ENCODE assay signal across 8 mouse cellular contexts in genomic region chr5:34210279-34210678, GRCm38 (mm10). TPM values are rescaled to one million over a fixed set of nuclear protein-coding genes. Genes with fewer than 3 reads are reported as not detected.
DNase-seq lines count a peak whose midpoint lies in the region; TF ChIP-seq lines count a peak whose summit lies in the region.

No protein-coding gene starts in this region.

- H3K4me3 ChIP-seq in embryonic fibroblast, embryonic 13.5 days (ENCODE audit: insufficient read depth, low read length), result no peak overlapping the region
- no peak overlapping the region for H3K4me3 ChIP-seq in lung, adult 2 months (replicated peaks; ENCODE audit: extremely low read depth, low read depth, low read length)

- DNase-seq in ES-CJ7 (ENCODE audit: low read depth, low spot score), result peak; percentile 93
- DNase-seq in brain, adult 2 months (ENCODE audit: low read depth, low spot score), result peak; percentile 94
- peak; percentile 76 to 87 for DNase-seq in heart, postnatal 14 days
- DNase-seq in kidney, postnatal 36 days, result peak; percentile 70 to 85
- DNase-seq in lung, adult 2 months, result peak; percentile 64
- DNase-seq in ovary, postnatal 10 days (ENCODE audit: low spot score), result peak; percentile 30
- DNase-seq in thymus, postnatal 0 days (ENCODE audit: low spot score), result peak; percentile 90

- TF ChIP-seq CTCF in embryonic fibroblast, embryonic 13.5 days (IDR thresholded peaks at IDR 0.05; ENCODE audit: borderline replicate concordance, insufficient read depth, low read length), result peak; percentile 63
- peak; percentile 96 for TF ChIP-seq CTCF in lung, adult 2 months (IDR thresholded peaks at IDR 0.05; ENCODE audit: insufficient read depth, low read length)

- H3K27ac ChIP-seq in embryonic fibroblast, embryonic 13.5 days (ENCODE audit: insufficient read depth, low read length), result no peak overlapping the region

- WGBS in lung, adult 2 months, result 3% methylated on average over 1 of the region's 1 CpGs

- no peak for TF ChIP-seq POLR2A in embryonic fibroblast, embryonic 13.5 days (IDR thresholded peaks at IDR 0.05; ENCODE audit: low read depth, low read length)
- no peak for TF ChIP-seq POLR2A in lung, adult 2 months (IDR thresholded peaks at IDR 0.05; ENCODE audit: borderline replicate concordance, extremely low read depth, low read depth, low read length)

- no peaks in the 10 kb centered on the region for H3K4me1 ChIP-seq in embryonic fibroblast, embryonic 13.5 days (ENCODE audit: control insufficient read depth, insufficient read depth, low read length)
- no peaks in the 10 kb centered on the region for H3K4me1 ChIP-seq in lung, adult 2 months (ENCODE audit: control insufficient read depth, insufficient read depth, low read length)

- intact Hi-C loops in heart, postnatal 14 days (cut with DNase I), result loop anchor here (1.0 to 10.0 kb wide), 3 partner anchors 27 to 125 kb away; partner anchors contain the start of gene Rnf4

RNA-seq across cellular contexts. Expression of gene Mxd4, which starts 22.8 kb away (rescaled TPM):
- polyA plus RNA-seq in embryonic fibroblast, embryonic 13.5 days (2011; ENCODE audit: insufficient read length, low read depth, missing spikeins), result 67.2 and 69.7 TPM in 2 replicates
- 100 to 1,000 TPM; 127 to 129 TPM for total RNA-seq in heart, postnatal 14 days (2021)
- 318 and 340 TPM in 2 replicates for polyA plus RNA-seq in lung, adult 2 months (2012; rRNA removed)
- polyA plus RNA-seq in thymus, postnatal 0 days (2015; fragmentation: Nextera tagmentation; extraction: Ambion mirVana), result 45.3 and 50.3 TPM in 2 replicates

RNA-seq across cellular contexts. Expression of gene Haus3, which starts 41.0 kb away (rescaled TPM):
- 19.3 and 31.2 TPM in 2 replicates for polyA plus RNA-seq in embryonic fibroblast, embryonic 13.5 days (2011; ENCODE audit: insufficient read length, low read depth, missing spikeins)
- 1 to 10 TPM; 6.0 to 7.1 TPM for total RNA-seq in heart, postnatal 14 days (2021)
- polyA plus RNA-seq in lung, adult 2 months (2012; rRNA removed), result 0.46 and 0.49 TPM in 2 replicates
- polyA plus RNA-seq in thymus, postnatal 0 days (2015; fragmentation: Nextera tagmentation; extraction: Ambion mirVana), result 67.1 and 68.3 TPM in 2 replicates

RNA-seq across cellular contexts. Expression of gene Poln, which starts 41.0 kb away (rescaled TPM):
- polyA plus RNA-seq in embryonic fibroblast, embryonic 13.5 days (2011; ENCODE audit: insufficient read length, low read depth, missing spikeins), result 0.48 and 0.61 TPM in 2 replicates
- total RNA-seq in heart, postnatal 14 days (2021), result 1 to 10 TPM in 1 of 2 experiments, under 1 TPM in 1; 0.98 to 2.0 TPM
- polyA plus RNA-seq in lung, adult 2 months (2012; rRNA removed), result 0.77 and 1.4 TPM in 2 replicates
- 0.58 and 0.96 TPM in 2 replicates for polyA plus RNA-seq in thymus, postnatal 0 days (2015; fragmentation: Nextera tagmentation; extraction: Ambion mirVana)

Comparison
In these comparisons a context has a peak if more than half of its experiments do, and no peak if none do; other contexts are left out.
1. DNase-seq: peak in every context shown above with its lines; median percentile 94 in brain, adult 2 months; 93 in ES-CJ7; 90 in thymus, postnatal 0 days; 82 in heart, postnatal 14 days; 78 in kidney, postnatal 36 days; 64 in lung, adult 2 months; 30 in ovary, postnatal 10 days.
2. RNA of gene Haus3, which starts 41.0 kb away (polyA plus RNA-seq): 67.1 to 68.3 TPM in thymus, postnatal 0 days and 19.3 to 31.2 TPM in embryonic fibroblast, embryonic 13.5 days; 0.46 to 0.49 TPM in lung, adult 2 months; every median in the first group is over 10 times any median in the second.